Mouse (Mus musculus) heart, adult 18-20 months (tissue): Measurements from ENCODE around the gene Mul1. TPM values are rescaled to one million over a fixed set of nuclear protein-coding genes. Genes with fewer than 3 reads are reported as not detected.

Source experiments
- DNase-seq, 2 experiments: peaks; one replicate each; pipeline ENCODE4 v3.0.0; 2021 to 2022; ENCODE audit warnings: mixed read lengths in 1 of 2
- total RNA-seq, 2 experiments: library from RNA; stranded (reverse); gene quantifications; 2 replicates each; pipeline ENCODE4 v1.2.3; 2021

The Mul1 gene
- total RNA-seq, 2 experiments from 2014 or later = 76.1 to 88.4 TPM

- no peak for DNase-seq
Measured at GRCm38 (mm10) chr4:138431340-138431739, 3.1 kb upstream of the Mul1 start.

GRCm38 (mm10) chr4:138440062-138440461, 5.6 kb downstream of the Mul1 start:
- no peak for DNase-seq

- DNase-seq = no peak
Measured at GRCm38 (mm10) chr4:138444941-138445340, 10.5 kb downstream of the Mul1 start.

- no peak for DNase-seq
Measured at GRCm38 (mm10) chr4:138446981-138447380, 12.5 kb downstream of the Mul1 start.

GRCm38 (mm10) chr4:138447387-138447786, 12.9 kb downstream of the Mul1 start:
- peak; percentile 84 to 96 for DNase-seq

- DNase-seq = no peak
Measured at GRCm38 (mm10) chr4:138447827-138448602, 13.5 kb downstream of the Mul1 start.

GRCm38 (mm10) chr4:138448872-138449615, 14.6 kb downstream of the Mul1 start:
- DNase-seq = no peak

GRCm38 (mm10) chr4:138449636-138450314, 15.3 kb downstream of the Mul1 start:
- DNase-seq = no peak

GRCm38 (mm10) chr4:138452306-138453096, 18.0 kb downstream of the Mul1 start:
- no peak for DNase-seq

- DNase-seq = no peak
Measured at GRCm38 (mm10) chr4:138453097-138453752, 18.8 kb downstream of the Mul1 start.

- DNase-seq = peak; percentile 85 to 92
Measured at GRCm38 (mm10) chr4:138453753-138454570, 19.5 kb downstream of the Mul1 start, which contains the start of gene Camk2n1. Gene Camk2n1, plus strand, starts transcription at chr4:138454314.

GRCm38 (mm10) chr4:138454571-138455140, 20.2 kb downstream of the Mul1 start:
- DNase-seq = peak; percentile 65 to 77

GRCm38 (mm10) chr4:138455141-138455955, 20.9 kb downstream of the Mul1 start:
- DNase-seq = peak; percentile 34 to 63

- DNase-seq = peak in 1 of 2 experiments; percentile 35
Measured at GRCm38 (mm10) chr4:138455956-138456341, 21.5 kb downstream of the Mul1 start.

- no peak for DNase-seq
Measured at GRCm38 (mm10) chr4:138456536-138456935, 22.1 kb downstream of the Mul1 start.

GRCm38 (mm10) chr4:138457091-138457490, 22.6 kb downstream of the Mul1 start:
- DNase-seq = no peak

- no peak for DNase-seq
Measured at GRCm38 (mm10) chr4:138458171-138458570, 23.7 kb downstream of the Mul1 start.

- DNase-seq = peak in 1 of 2 experiments; percentile 4
Measured at GRCm38 (mm10) chr4:138458735-138459440, 24.4 kb downstream of the Mul1 start.
